Mouse (Mus musculus) C2C12 (cell line): ENCODE measurements around the gene Irf2. TPM values are rescaled to one million over a fixed set of nuclear protein-coding genes. Genes with fewer than 3 reads are reported as not detected.

Experiments
- H3K27me3 ChIP-seq: one replicate; pipeline ENCODE4 v1.6.1; 2011; ENCODE audit not compliant: control insufficient read depth, insufficient read depth, insufficient read length
- H3K36me3 ChIP-seq: one replicate; pipeline ENCODE4 v1.6.1; 2011; ENCODE audit not compliant: control insufficient read depth, insufficient read depth
- H3K4me3 ChIP-seq: one replicate; pipeline ENCODE4 v1.5.1; 2011; ENCODE audit warnings: mild to moderate bottlenecking, control low read depth; ENCODE audit not compliant: poor library complexity, insufficient read depth, severe bottlenecking
- H3K79me2 ChIP-seq: one replicate; pipeline ENCODE4 v1.6.1; 2011; ENCODE audit not compliant: control insufficient read depth, insufficient read depth
- H3K79me3 ChIP-seq: one replicate; pipeline ENCODE4 v1.6.1; 2011; ENCODE audit warnings: low read depth, control low read depth
- H3ac ChIP-seq: one replicate; pipeline ENCODE3; 2011; ENCODE audit warnings: low read depth; ENCODE audit not compliant: control insufficient read depth, insufficient read length
- CEBPB ChIP-seq: IDR thresholded peaks from one replicate; pipeline ENCODE4 v1.6.1; 2011; ENCODE audit warnings: low read depth, mild to moderate bottlenecking, control low read depth, moderate library complexity
- CTCF ChIP-seq: IDR thresholded peaks from one replicate; pipeline ENCODE4 v1.5.1; 2011; ENCODE audit not compliant: control insufficient read depth, insufficient read depth, insufficient read length
- FOSL1 ChIP-seq: IDR thresholded peaks from one replicate; pipeline ENCODE4 v1.8.0; 2011; ENCODE audit warnings: mild to moderate bottlenecking, low read length; ENCODE audit not compliant: poor library complexity, insufficient read depth, severe bottlenecking
- MAX ChIP-seq: IDR thresholded peaks from one replicate; pipeline ENCODE4 v1.6.1; 2011; ENCODE audit warnings: mild to moderate bottlenecking, control low read depth
- MYOD1 ChIP-seq: IDR thresholded peaks from one replicate; pipeline ENCODE4 v1.6.1; 2011; ENCODE audit warnings: low read depth; ENCODE audit not compliant: control insufficient read depth, insufficient read length
- MYOG ChIP-seq: IDR thresholded peaks from one replicate; pipeline ENCODE4 v1.6.1; 2011; ENCODE audit not compliant: control insufficient read depth, insufficient read length; ENCODE audit errors: extremely low read depth
- USF1 ChIP-seq: IDR thresholded peaks from one replicate; pipeline ENCODE4 v1.6.1; 2011; ENCODE audit warnings: low read depth, mild to moderate bottlenecking, control low read depth, moderate library complexity
- polyA plus RNA-seq: library from polyadenylated mRNA; unstranded; fragments of >200 nt; fragmentation: generic; extraction: Trizol; gene quantifications from one replicate; pipeline ENCODE4 v1.2.1, GENCODE M21; 2012; ENCODE audit warnings: missing spikeins

The Irf2 gene
- polyA plus RNA-seq, 1 experiment: 7.6 TPM

- Histone ChIP-seq H3ac (no peak overlapping the region), H3K36me3 (no peaks in the 10 kb centered on the region), H3K27me3 (no peaks in the 10 kb centered on the region), H3K4me3 (no peak overlapping the region), H3K79me3 (no peaks in the 10 kb centered on the region), H3K79me2 (no peaks in the 10 kb centered on the region)
- TF ChIP-seq CTCF: no peak
- TF ChIP-seq MYOG: no peak
- TF ChIP-seq MYOD1: no peak
- TF ChIP-seq USF1: no peak
- no peak for TF ChIP-seq MAX
- no peak for TF ChIP-seq FOSL1
- no peak for TF ChIP-seq CEBPB
Measured at GRCm38 (mm10) chr8:46881755-46882419, 142.4 kb downstream of the Irf2 start.

- Histone ChIP-seq H3K4me3 (no peak overlapping the region), H3K27me3 (no peaks in the 10 kb centered on the region), H3ac (no peak overlapping the region), H3K79me3 (no peaks in the 10 kb centered on the region), H3K79me2 (no peaks in the 10 kb centered on the region), H3K36me3 (no peaks in the 10 kb centered on the region)
- no peak for TF ChIP-seq USF1
- TF ChIP-seq MYOG: no peak
- no peak for TF ChIP-seq MAX
- no peak for TF ChIP-seq FOSL1
- no peak for TF ChIP-seq CEBPB
- TF ChIP-seq CTCF: no peak
- TF ChIP-seq MYOD1: no peak
Measured at GRCm38 (mm10) chr8:46882743-46883142, 143.2 kb downstream of the Irf2 start.

GRCm38 (mm10) chr8:46883232-46884000, 143.9 kb downstream of the Irf2 start:
- Histone ChIP-seq H3K27me3 (no peaks in the 10 kb centered on the region), H3ac (no peak overlapping the region), H3K79me2 (no peaks in the 10 kb centered on the region), H3K4me3 (no peak overlapping the region), H3K79me3 (no peaks in the 10 kb centered on the region), H3K36me3 (no peaks in the 10 kb centered on the region)
- TF ChIP-seq CTCF: no peak
- TF ChIP-seq MYOG: no peak
- no peak for TF ChIP-seq USF1
- no peak for TF ChIP-seq MYOD1
- TF ChIP-seq MAX: no peak
- TF ChIP-seq FOSL1: no peak
- TF ChIP-seq CEBPB: no peak

- Histone ChIP-seq H3K79me3 (no peaks in the 10 kb centered on the region), H3ac (no peak overlapping the region), H3K36me3 (no peaks in the 10 kb centered on the region), H3K4me3 (no peak overlapping the region), H3K79me2 (no peaks in the 10 kb centered on the region), H3K27me3 (no peaks in the 10 kb centered on the region)
- TF ChIP-seq CTCF: no peak
- TF ChIP-seq MYOG: no peak
- TF ChIP-seq CEBPB: no peak
- no peak for TF ChIP-seq MYOD1
- no peak for TF ChIP-seq FOSL1
- TF ChIP-seq USF1: no peak
Measured at GRCm38 (mm10) chr8:46885786-46886185, 146.3 kb downstream of the Irf2 start.

GRCm38 (mm10) chr8:46886216-46886615, 146.7 kb downstream of the Irf2 start:
- H3ac ChIP-seq: no peak overlapping the region
- H3K36me3 ChIP-seq: no peaks in the 10 kb centered on the region
- no peak for TF ChIP-seq CTCF
- no peak for TF ChIP-seq CEBPB
- TF ChIP-seq MYOG: no peak
- no peak for TF ChIP-seq USF1
- no peak for TF ChIP-seq MYOD1
- no peak for TF ChIP-seq FOSL1
- TF ChIP-seq MAX: no peak
- no peak overlapping the region for H3K4me3 ChIP-seq
- no peaks in the 10 kb centered on the region for H3K27me3 ChIP-seq
- H3K79me3 ChIP-seq: no peaks in the 10 kb centered on the region
- H3K79me2 ChIP-seq: no peaks in the 10 kb centered on the region
